Mouse (Mus musculus) liver, embryonic 16.5 days (tissue): Measurements from ENCODE around the gene Mab21l3. TPM values are rescaled to one million over a fixed set of nuclear protein-coding genes. Genes with fewer than 3 reads are reported as not detected.

ENCODE experiments used
- ATAC-seq: fragments of 200-750 bp; cut with Nextera tagmentation; 2 replicates; pipeline ENCODE4 v1.8.0; 2017; ENCODE audit warnings: low read depth, mild to moderate bottlenecking, moderate number of reproducible peaks, moderate library complexity
- H3K27ac ChIP-seq: fragments of 300-500 bp; sonication (generic); 2 replicates; pipeline ENCODE4 v1.5.1; 2014; ENCODE audit warnings: mild to moderate bottlenecking, low read length
- H3K27me3 ChIP-seq: fragments of 300-500 bp; sonication (generic); 2 replicates; pipeline ENCODE4 v1.6.1; 2014; ENCODE audit warnings: low read depth, low read length, mixed read lengths; ENCODE audit not compliant: control insufficient read depth, insufficient read depth
- H3K36me3 ChIP-seq: fragments of 300-500 bp; sonication (generic); 2 replicates; pipeline ENCODE4 v1.6.1; 2014; ENCODE audit warnings: mild to moderate bottlenecking; ENCODE audit not compliant: control insufficient read depth, insufficient read depth
- H3K4me1 ChIP-seq: fragments of 300-500 bp; sonication (generic); 2 replicates; pipeline ENCODE4 v1.6.1; 2014; ENCODE audit warnings: low read depth, low read length, mixed read lengths; ENCODE audit not compliant: control insufficient read depth
- H3K4me2 ChIP-seq: fragments of 300-500 bp; sonication (generic); 2 replicates; pipeline ENCODE4 v1.6.1; 2014; ENCODE audit warnings: low read depth, low read length, mixed read lengths
- H3K4me3 ChIP-seq: fragments of 300-500 bp; sonication (generic); 2 replicates; pipeline ENCODE4 v1.5.1; 2014; ENCODE audit warnings: low read depth, mild to moderate bottlenecking, low read length
- H3K9ac ChIP-seq: fragments of 300-500 bp; sonication (generic); 2 replicates; pipeline ENCODE4 v1.6.1; 2014; ENCODE audit warnings: low read depth, low read length
- H3K9me3 ChIP-seq: fragments of 300-500 bp; sonication (generic); replicated peaks from 2 replicates; pipeline ENCODE4 v1.6.1; 2016; ENCODE audit warnings: low read length; ENCODE audit not compliant: control insufficient read depth
- whole genome bisulfite sequencing: fragments of 180-500 bp; shearing (Covaris S2); extraction: QIAGEN DNeasy Blood & Tissue Kit; methylation state at CpG from one replicate; pipeline ENCODE4 v1.1.7; 2014; ENCODE audit not compliant: insufficient replicate concordance; 5-methylcytosine and 5-hydroxymethylcytosine counted together
- polyA plus RNA-seq: library from polyadenylated mRNA; unstranded; fragments of >200 nt; fragmentation: Nextera tagmentation; extraction: Ambion mirVana; gene quantifications from 2 replicates; pipeline ENCODE4 v1.2.1, GENCODE M21; 2015

Mab21l3 gene
- polyA plus RNA-seq, 1 experiment from 2014 or later: 0.07 TPM

DNA sequence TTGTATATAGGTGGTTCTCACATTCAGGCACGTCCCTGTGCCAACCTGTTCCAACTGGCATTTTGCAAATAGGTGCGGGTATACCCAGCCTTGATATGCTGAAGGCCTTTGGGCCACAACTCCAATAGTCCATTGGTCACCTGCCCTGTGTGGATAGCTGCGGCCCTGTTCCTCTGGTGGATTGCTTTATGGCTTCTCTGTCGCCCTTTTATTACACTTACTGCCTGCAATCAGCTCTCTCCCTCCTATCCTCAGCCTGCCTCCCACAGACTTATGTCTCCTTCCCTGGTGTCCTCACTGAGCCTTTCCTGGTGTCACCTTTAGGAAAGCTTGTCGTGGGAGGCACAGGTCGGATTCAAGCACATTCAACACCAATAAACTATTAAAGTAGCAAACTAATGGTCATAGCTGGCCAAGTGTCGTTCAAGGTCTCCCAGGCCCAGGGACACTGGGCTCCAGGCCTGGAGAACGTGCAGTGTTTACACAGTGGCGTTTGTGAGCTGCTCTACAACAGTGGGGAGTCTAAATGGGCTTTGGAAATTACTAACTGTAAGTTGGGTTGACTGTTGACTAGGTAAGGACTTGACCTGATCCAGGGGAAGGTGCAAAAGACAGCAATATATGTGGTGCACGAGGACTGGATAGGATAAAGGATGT is 63.9 kb downstream of the Mab21l3 start:
- H3K9me3 ChIP-seq: no peaks in the 10 kb centered on the region
- WGBS: 55% methylated on average over 10 of the region's 10 CpGs
- no peak overlapping the region for H3K4me2 ChIP-seq
- no peak for ATAC-seq
- H3K27ac ChIP-seq: no peak overlapping the region
- H3K36me3 ChIP-seq: no peaks in the 10 kb centered on the region
- no peaks in the 10 kb centered on the region for H3K27me3 ChIP-seq
- no peak overlapping the region for H3K9ac ChIP-seq
- no peaks in the 10 kb centered on the region for H3K4me1 ChIP-seq
- H3K4me3 ChIP-seq: no peak overlapping the region

- Histone ChIP-seq H3K36me3 (no peaks in the 10 kb centered on the region), H3K4me2 (no peak overlapping the region), H3K9ac (no peak overlapping the region), H3K4me3 (no peak overlapping the region), H3K27me3 (no peaks in the 10 kb centered on the region), H3K4me1 (no peaks in the 10 kb centered on the region), H3K9me3 (no peaks in the 10 kb centered on the region), H3K27ac (no peak overlapping the region)
- WGBS: 68% methylated on average over 2 of the region's 2 CpGs
- no peak for ATAC-seq
Measured at GRCm38 (mm10) chr3:101783793-101784192, 65.0 kb downstream of the Mab21l3 start.

DNA sequence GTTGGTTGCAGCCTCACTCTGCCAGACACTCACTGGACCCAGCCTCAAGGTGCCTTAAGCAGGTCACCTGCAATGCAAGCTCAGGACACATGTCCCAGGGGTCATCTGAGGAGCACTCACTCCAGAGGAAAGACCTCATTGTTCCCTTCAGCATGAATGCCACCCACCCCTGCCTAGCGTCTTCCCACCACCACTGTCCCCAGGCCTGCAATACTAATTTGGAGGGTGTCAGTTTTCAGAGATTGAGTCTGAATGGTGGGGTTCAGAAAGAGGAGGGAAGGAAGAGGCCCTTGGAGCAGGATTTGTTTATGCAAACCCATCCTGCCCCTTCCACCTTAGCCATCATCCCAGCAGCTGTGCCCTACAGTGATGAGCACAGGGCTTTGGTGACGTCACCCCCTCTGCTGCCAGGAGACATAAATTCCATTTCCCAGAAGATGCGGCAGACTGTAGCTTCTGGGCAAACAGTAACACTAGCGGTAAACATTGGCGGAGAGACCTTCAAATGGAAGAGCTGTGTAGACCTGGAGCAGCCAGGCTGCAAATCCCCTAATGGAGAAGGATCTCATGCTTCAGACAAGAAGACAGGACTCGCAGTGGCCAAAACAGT is 67.8 kb downstream of the Mab21l3 start:
- no peak overlapping the region for H3K27ac ChIP-seq
- no peak overlapping the region for H3K9ac ChIP-seq
- H3K4me1 ChIP-seq: no peaks in the 10 kb centered on the region
- H3K27me3 ChIP-seq: no peaks in the 10 kb centered on the region
- H3K9me3 ChIP-seq: no peaks in the 10 kb centered on the region
- H3K36me3 ChIP-seq: no peaks in the 10 kb centered on the region
- ATAC-seq: no peak
- 53% methylated on average over 6 of the region's 6 CpGs for WGBS
- H3K4me3 ChIP-seq: no peak overlapping the region
- no peak overlapping the region for H3K4me2 ChIP-seq

DNA sequence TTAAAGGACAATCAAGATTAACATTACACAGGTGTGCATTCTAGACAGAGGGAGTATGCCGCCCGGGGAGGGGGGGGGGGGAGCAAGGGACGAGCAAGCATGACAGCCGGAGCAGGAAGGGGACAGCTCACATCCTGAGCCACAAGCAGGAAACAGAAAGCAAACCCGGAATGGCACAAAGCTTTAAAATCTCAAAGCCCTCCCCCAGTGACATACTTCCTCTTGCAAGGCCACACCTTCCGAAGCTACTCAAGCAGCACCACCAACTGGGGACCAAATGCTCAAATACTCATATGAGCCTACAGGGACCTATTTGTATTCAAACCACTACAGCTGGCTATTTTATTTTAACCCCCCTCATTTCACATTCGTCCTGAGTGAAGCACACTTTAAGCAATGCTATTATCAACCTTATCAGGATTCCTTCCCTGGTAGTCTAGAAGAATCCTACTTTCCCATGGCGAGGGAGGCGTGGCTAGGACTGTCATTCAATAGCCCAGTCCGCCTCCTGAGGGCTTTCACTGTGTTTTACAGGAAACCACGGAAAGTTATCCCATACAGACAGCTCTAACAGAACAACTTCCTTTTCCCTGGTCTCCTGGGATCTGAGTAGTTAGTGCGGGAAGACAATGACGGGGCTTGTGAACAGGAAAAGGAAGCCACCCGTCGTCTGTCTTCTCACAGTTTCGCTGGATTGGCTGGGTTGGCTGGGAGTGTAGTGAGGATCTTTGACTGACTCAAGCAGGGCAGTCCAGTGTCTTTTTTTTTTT is 69.7 kb downstream of the Mab21l3 start:
- Histone ChIP-seq H3K4me2 (no peak overlapping the region), H3K27ac (no peak overlapping the region), H3K9me3 (no peaks in the 10 kb centered on the region), H3K4me1 (no peaks in the 10 kb centered on the region), H3K9ac (no peak overlapping the region), H3K36me3 (no peaks in the 10 kb centered on the region), H3K4me3 (no peak overlapping the region), H3K27me3 (no peaks in the 10 kb centered on the region)
- 20% methylated on average over 16 of the region's 16 CpGs for WGBS
- ATAC-seq: peak; percentile 35

- no peak for ATAC-seq
- Histone ChIP-seq H3K36me3 (no peaks in the 10 kb centered on the region), H3K4me2 (no peak overlapping the region), H3K9ac (no peak overlapping the region), H3K27me3 (no peaks in the 10 kb centered on the region), H3K9me3 (no peaks in the 10 kb centered on the region), H3K27ac (no peak overlapping the region), H3K4me3 (no peak overlapping the region), H3K4me1 (no peaks in the 10 kb centered on the region)
- 72% methylated on average over 8 of the region's 8 CpGs for WGBS
Measured at GRCm38 (mm10) chr3:101775732-101776131, 73.0 kb downstream of the Mab21l3 start.

GRCm38 (mm10) chr3:101770540-101770939 is 78.2 kb downstream of the Mab21l3 start:
- Histone ChIP-seq H3K4me1 (no peaks in the 10 kb centered on the region), H3K9ac (no peak overlapping the region), H3K4me3 (no peak overlapping the region), H3K36me3 (no peaks in the 10 kb centered on the region), H3K9me3 (no peaks in the 10 kb centered on the region), H3K27ac (no peak overlapping the region), H3K4me2 (no peak overlapping the region), H3K27me3 (no peaks in the 10 kb centered on the region)
- 43% methylated on average over 3 of the region's 3 CpGs for WGBS
- ATAC-seq: no peak

DNA sequence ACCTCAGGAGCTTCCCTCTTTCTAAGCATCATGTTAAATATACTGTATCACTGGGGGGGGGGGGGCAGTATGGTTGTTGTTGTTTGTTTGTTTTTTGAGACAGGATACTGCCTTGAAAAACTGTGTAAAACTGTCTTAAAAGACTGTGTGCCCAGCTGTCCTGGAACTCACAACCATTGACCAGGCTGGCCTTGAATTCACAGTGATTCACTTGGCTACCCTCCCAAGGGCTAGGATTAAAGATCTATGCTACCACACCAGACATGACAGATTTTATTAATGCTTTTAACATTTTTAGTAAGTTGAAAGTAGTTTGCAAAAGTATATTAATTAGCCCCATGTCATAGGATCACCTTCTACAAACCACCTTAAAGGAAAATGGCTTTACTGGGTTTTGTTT is 85.2 kb downstream of the Mab21l3 start:
- no peak overlapping the region for H3K27ac ChIP-seq
- no peak for ATAC-seq
- H3K36me3 ChIP-seq: no peaks in the 10 kb centered on the region
- no peak overlapping the region for H3K4me3 ChIP-seq
- no peak overlapping the region for H3K4me2 ChIP-seq
- no peaks in the 10 kb centered on the region for H3K4me1 ChIP-seq
- no peaks in the 10 kb centered on the region for H3K27me3 ChIP-seq
- H3K9ac ChIP-seq: no peak overlapping the region
- H3K9me3 ChIP-seq: no peaks in the 10 kb centered on the region
